Mouse (Mus musculus) left cerebral cortex, postnatal 10 days (tissue): ENCODE measurements at regions not wholly inside any gene's neighbourhood (a gene's known extent, or its start where the extent isn't known, plus 50 kb on each side); places are given as distances from the start of the nearest gene placed in this dataset.

Experiments
- DNase-seq, 2 experiments: peaks; one replicate each; pipeline ENCODE4 v3.0.0; 2021 to 2022; ENCODE audit warnings: low spot score in 2 of 2, mixed read lengths in 1 of 2; ENCODE audit errors: extremely low spot score in 1 of 2
- intact Hi-C: fragments of 180-260 bp; cut with DNase I; formaldehyde crosslinking; loops from one replicate; pipeline ENCODE4 v1.15.1; 2025

- no peak for DNase-seq
- intact Hi-C loops = no loop called here
These were observed 181.6 kb upstream of the Gm527 start for GRCm38 (mm10) chr12:64736008-64736663.

- intact Hi-C loops = no loop called here
- DNase-seq = no peak
These were observed 214.3 kb upstream of the Gm527 start for GRCm38 (mm10) chr12:64703419-64703818.

GRCm38 (mm10) chr12:64701066-64701465, 216.6 kb upstream of the Gm527 start:
- no peak for DNase-seq
- intact Hi-C loops = no loop called here

- no peak for DNase-seq
- intact Hi-C loops = no loop called here
These were observed 220.9 kb upstream of the Fscb start for GRCm38 (mm10) chr12:64695343-64695742.

- intact Hi-C loops = no loop called here
- no peak for DNase-seq
These were observed 218.0 kb upstream of the Fscb start for GRCm38 (mm10) chr12:64692196-64693169.

GRCm38 (mm10) chr12:64689642-64690041, 215.2 kb upstream of the Fscb start:
- intact Hi-C loops = no loop called here
- no peak for DNase-seq

- no peak for DNase-seq
- intact Hi-C loops = no loop called here
These were observed 214.1 kb upstream of the Fscb start for GRCm38 (mm10) chr12:64688618-64689017.

GRCm38 (mm10) chr12:64640864-64641416, 166.4 kb upstream of the Fscb start:
- DNase-seq = peak in 1 of 2 experiments; percentile 42
- intact Hi-C loops = no loop called here

- intact Hi-C loops = no loop called here
- DNase-seq = no peak
These were observed 140.4 kb upstream of the Fscb start for GRCm38 (mm10) chr12:64614877-64615276.
